Mouse (Mus musculus) left cerebral cortex, postnatal 25 days (tissue): ENCODE results near the gene Il27ra. TPM values are rescaled to one million over a fixed set of nuclear protein-coding genes. Genes with fewer than 3 reads are reported as not detected.
"Not testable (repeated sequence)": the region's sequence is repeated elsewhere in the genome, so short reads cannot be mapped to it uniquely, and the experiment has no call there.

Experiments
- DNase-seq, 2 experiments: peaks; one replicate each; pipeline ENCODE4 v3.0.0; 2022; ENCODE audit warnings: low spot score in 2 of 2, mixed read lengths in 1 of 2
- intact Hi-C: fragments of 180-260 bp; cut with DNase I; formaldehyde crosslinking; loops from one replicate; pipeline ENCODE4 v1.15.1; 2025
- total RNA-seq, 2 experiments: library from RNA; stranded (reverse); gene quantifications; 2 replicates each; pipeline ENCODE4 v1.2.3; 2021

The Il27ra gene
- total RNA-seq, 2 experiments from 2014 or later, result 0.16 to 0.62 TPM

GRCm38 (mm10) chr8:84001281-84002000, 40.9 kb downstream of the Il27ra start, which contains the start of gene 1700067K01Rik:
Gene 1700067K01Rik, plus strand, starts transcription at chr8:84001502.
- DNase-seq, result no peak
- intact Hi-C loops, result no loop called here

- intact Hi-C loops, result loop anchor here (5.0 kb wide), 1 partner anchor 977 kb away; the partner anchor contains the start of gene Junb
These were observed 42.6 kb downstream of the Il27ra start for GRCm38 (mm10) chr8:83999825-84000224.

GRCm38 (mm10) chr8:83999057-83999705, 43.2 kb downstream of the Il27ra start:
- intact Hi-C loops, result loop anchor here (5.0 kb wide), 1 partner anchor 978 kb away; the partner anchor contains the start of gene Junb

More at GRCm38 (mm10) chr8:83999825-84000224, 42.6 kb downstream of the Il27ra start:
- no peak for DNase-seq

GRCm38 (mm10) chr8:83998231-83999056, 43.9 kb downstream of the Il27ra start:
- intact Hi-C loops, result loop anchor here (5.0 kb wide), 1 partner anchor 979 kb away; the partner anchor contains the start of gene Junb
- DNase-seq, result peak; percentile 48 to 63

More at GRCm38 (mm10) chr8:83999057-83999705, 43.2 kb downstream of the Il27ra start:
- no peak for DNase-seq

- peak; percentile 56 to 65 for DNase-seq
- intact Hi-C loops, result loop anchor here (1.0 to 5.0 kb wide), 3 partner anchors 25 to 980 kb away; partner anchors contain the start of genes Junb and Prkaca
These were observed 44.8 kb downstream of the Il27ra start, which contains the start of gene Samd1 for GRCm38 (mm10) chr8:83997511-83998141. Gene Samd1, plus strand, starts transcription at chr8:83997672.

GRCm38 (mm10) chr8:83996567-83997505, 45.6 kb downstream of the Il27ra start:
- DNase-seq, result peak; percentile 73 to 81
- intact Hi-C loops, result loop anchor here (1.0 to 5.0 kb wide), 3 partner anchors 24 to 980 kb away; partner anchors contain the start of genes Junb and Prkaca

GRCm38 (mm10) chr8:83995973-83996372, 46.4 kb downstream of the Il27ra start:
- intact Hi-C loops, result loop anchor here (2.0 to 5.0 kb wide), 2 partner anchors 23 to 981 kb away; partner anchors contain the start of genes Junb and Prkaca
- no peak for DNase-seq

- intact Hi-C loops, result no loop called here
- DNase-seq, result no peak
These were observed 48.4 kb downstream of the Il27ra start for GRCm38 (mm10) chr8:83994030-83994429.

GRCm38 (mm10) chr8:83992488-83992887, 49.9 kb downstream of the Il27ra start:
- DNase-seq, result no peak
- intact Hi-C loops, result no loop called here

- intact Hi-C loops, result no loop called here
- no peak for DNase-seq
These were observed 52.2 kb downstream of the Il27ra start for GRCm38 (mm10) chr8:83990170-83990569.

GRCm38 (mm10) chr8:83989243-83989642, 53.1 kb downstream of the Il27ra start:
- intact Hi-C loops, result no loop called here
- DNase-seq, result no peak

GRCm38 (mm10) chr8:83983222-83983621, 59.2 kb downstream of the Il27ra start:
- DNase-seq, intact Hi-C loops: not testable (repeated sequence)

- intact Hi-C loops, result no loop called here
- DNase-seq, result no peak
These were observed 59.9 kb downstream of the Il27ra start for GRCm38 (mm10) chr8:83982449-83982848.

GRCm38 (mm10) chr8:83981533-83981932, 60.9 kb downstream of the Il27ra start:
- DNase-seq, result no peak
- intact Hi-C loops, result no loop called here

- intact Hi-C loops, result no loop called here
- DNase-seq, result no peak
These were observed 61.5 kb downstream of the Il27ra start for GRCm38 (mm10) chr8:83980845-83981244.
